Mouse (Mus musculus) left cerebral cortex, adult 11 months (tissue): ENCODE measurements around the gene Bdnf.

Source experiments
- DNase-seq: peaks from one replicate; pipeline ENCODE4 v3.0.0; 2022; ENCODE audit warnings: low spot score

Gene Bdnf

GRCm38 (mm10) chr2:109706524-109706923, 32.0 kb downstream of the Bdnf start:
- DNase-seq, result no peak

- DNase-seq, result no peak
These were observed 34.8 kb downstream of the Bdnf start for GRCm38 (mm10) chr2:109709346-109709745.

GRCm38 (mm10) chr2:109711049-109711448, 36.5 kb downstream of the Bdnf start:
- no peak for DNase-seq

- no peak for DNase-seq
These were observed 50.8 kb downstream of the Bdnf start for GRCm38 (mm10) chr2:109725261-109725660.

DNA sequence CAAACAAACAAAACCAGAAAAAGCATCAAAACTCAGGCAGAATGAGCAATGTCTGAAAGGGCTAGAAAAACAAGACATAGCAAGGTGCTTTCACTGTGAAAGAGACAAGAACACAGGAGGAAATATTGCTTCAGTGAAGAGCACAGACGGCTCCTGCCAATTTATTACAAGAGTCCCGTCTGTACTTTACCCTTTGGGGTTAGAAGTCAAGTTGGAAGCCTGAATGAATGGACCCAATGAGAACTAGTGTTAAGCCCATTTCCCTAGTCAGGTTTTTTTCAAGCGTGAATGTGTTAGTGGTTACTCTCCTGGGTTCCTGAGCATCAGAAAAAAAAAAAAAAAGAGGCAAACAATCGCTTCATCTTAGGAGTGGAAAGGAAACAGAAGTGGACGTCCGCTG, 51.3 kb downstream of the Bdnf start:
- no peak for DNase-seq

DNA sequence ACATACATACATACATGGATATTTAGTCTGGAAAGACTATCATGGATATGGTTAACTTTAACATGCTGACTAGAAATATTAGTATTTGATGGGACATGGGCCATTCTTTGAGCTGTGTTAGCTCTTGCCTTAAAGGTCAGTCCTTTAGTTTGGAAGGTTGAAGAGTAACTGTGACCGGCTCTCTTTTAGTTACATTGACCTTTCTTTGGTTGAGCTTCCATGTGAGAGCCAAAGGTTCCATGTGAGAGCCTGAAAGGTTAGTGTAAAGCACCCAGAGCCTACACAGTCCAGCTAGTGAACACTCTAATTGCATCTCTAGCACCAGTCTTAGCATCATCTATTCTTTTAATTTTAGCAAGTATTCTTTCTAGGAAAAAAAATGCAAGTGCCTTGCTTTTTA, 54.7 kb downstream of the Bdnf start:
- no peak for DNase-seq

GRCm38 (mm10) chr2:109733201-109734039, 58.9 kb downstream of the Bdnf start:
- DNase-seq, result no peak

DNA sequence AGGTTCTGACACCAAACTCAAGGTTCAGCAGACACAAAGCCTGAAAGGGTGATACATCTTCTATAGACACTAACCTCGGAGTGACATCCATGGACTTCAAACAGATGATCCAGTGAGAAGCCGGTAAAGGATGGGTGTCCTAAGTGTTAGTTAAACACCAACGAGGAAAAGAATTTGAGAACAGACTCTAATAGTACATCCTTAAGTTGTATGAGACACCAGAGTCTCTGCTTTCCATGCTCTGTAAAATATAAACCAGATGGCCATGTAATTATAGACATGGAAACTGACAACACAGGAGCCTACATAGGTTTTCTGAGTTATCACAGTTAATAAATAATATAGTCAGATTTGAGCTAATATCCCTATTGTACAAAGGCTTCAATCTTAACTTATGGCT, 59.7 kb downstream of the Bdnf start:
- no peak for DNase-seq

DNA sequence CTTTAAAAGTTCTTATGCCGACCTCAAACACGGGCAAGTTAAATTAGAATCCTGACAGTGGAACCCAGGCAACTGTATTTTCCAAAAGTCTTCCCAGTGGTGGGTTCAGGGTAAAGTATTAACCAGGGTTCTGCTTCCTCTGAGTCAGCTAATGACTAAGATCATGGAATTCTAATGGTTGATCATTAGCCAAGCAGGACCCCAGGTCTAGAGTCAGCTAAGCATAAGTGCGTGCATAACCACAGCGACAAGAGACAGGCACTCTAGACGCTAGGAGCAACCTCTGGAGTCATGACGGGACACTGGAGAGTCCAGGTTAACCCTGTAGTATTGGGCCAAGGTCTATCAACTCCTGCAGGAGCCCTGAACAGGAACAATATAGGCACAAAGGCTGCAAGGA, 60.2 kb downstream of the Bdnf start:
- no peak for DNase-seq

DNA sequence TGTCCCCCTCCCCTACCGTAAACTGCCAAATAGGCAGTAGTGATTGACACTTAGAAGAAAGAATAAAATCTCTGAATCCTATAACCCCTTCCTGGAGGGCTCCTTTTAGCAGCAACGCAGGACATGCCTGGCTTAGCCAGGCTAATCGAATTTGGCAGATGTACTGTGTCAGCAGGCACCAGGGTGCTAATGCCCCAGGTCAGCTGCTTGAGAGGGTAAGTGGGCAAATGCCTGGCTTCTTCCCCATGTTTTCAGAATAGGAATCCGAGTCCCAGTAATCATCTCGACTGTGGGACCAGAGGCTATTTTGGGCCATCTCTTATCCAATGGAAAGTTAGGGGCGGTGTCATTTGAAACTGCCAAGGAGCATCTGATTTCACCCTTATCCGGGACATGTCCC, 60.8 kb downstream of the Bdnf start:
- no peak for DNase-seq

DNA sequence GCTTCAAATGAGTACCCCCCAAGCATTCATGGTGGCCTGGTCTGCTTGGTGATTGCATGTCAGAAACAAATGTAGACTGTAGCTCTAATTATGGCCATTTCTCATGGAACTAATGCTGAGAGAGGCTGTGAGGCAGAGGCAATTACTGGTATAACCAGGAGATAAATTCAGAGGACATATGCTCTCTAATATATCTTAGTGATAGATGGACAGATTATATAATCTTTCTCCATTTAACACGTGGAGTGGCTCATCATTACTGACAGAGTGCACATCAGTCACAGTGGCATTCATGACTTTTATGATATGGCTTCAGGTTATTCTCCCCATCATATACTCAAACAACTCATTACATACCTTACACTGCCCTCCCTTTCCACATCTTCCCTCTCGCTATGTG, 61.8 kb downstream of the Bdnf start:
- DNase-seq, result no peak

- DNase-seq, result no peak
These were observed 63.8 kb downstream of the Bdnf start for GRCm38 (mm10) chr2:109738331-109738730.

- DNase-seq, result no peak
These were observed 68.9 kb downstream of the Bdnf start for GRCm38 (mm10) chr2:109743208-109743960.

GRCm38 (mm10) chr2:109746223-109746622, 71.7 kb downstream of the Bdnf start:
- DNase-seq, result no peak

- no peak for DNase-seq
These were observed 73.9 kb downstream of the Bdnf start for GRCm38 (mm10) chr2:109748412-109748811.

DNA sequence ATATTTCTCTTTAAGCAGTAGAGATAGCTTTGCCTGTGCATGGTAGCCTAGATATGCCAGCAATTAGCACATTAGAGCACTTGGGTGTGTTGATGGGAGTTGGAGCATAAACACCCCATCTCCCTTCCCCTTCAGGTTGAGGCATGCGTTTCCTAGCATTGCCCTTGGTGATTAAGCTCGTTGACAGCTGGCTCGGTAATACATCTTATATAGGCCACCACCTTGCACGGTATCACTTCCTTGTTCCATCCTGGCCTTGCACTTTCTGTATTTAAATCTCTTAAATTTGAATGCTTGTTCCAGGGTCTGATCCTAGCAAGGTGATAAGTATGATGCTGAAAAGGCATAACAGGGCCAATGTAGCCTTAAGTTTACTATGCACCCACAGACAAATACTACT, 74.3 kb downstream of the Bdnf start:
- no peak for DNase-seq

GRCm38 (mm10) chr2:109749964-109750363, 75.5 kb downstream of the Bdnf start:
- DNase-seq, result no peak

DNA sequence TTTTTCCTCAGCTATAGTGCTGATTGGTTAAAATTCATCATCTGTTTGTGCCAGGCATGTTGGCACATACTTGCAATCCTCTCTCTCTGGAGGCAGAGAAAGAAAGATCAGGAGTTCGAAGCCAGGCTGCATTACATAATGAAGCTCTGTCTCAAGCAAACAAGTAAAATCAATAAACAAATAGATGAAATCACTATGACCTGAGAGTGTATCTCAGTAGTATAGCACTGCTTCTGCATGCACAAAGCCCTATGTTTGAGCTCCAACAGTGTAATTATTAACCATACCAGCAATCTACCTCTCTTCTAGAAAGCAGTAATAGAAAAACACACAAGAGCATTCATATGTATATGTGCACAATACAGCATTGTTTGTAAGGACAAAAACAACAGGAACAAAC, 76.0 kb downstream of the Bdnf start:
- DNase-seq, result no peak

- DNase-seq, result no peak
These were observed 81.8 kb downstream of the Bdnf start for GRCm38 (mm10) chr2:109756305-109756704.

- no peak for DNase-seq
These were observed 92.3 kb downstream of the Bdnf start for GRCm38 (mm10) chr2:109766772-109767171.

DNA sequence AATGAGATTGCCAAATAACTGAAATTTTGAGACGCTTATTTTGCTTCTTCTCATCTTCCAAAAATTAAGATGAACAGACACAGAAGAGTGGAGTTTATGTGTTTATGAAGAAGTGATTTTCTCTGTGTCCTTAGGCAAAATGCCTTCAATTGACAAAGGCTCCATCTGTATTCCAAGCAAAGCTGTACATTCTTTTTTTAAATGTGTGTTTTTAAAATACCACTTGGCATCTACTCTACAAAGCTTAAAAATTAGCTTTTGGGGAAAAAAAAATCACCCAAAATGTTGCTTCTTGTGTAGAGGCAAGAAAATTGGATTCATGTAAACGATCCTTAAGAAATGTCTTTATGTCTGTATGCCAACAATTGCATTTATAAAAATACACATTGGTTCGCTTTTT, 94.3 kb downstream of the Bdnf start:
- no peak for DNase-seq

DNA sequence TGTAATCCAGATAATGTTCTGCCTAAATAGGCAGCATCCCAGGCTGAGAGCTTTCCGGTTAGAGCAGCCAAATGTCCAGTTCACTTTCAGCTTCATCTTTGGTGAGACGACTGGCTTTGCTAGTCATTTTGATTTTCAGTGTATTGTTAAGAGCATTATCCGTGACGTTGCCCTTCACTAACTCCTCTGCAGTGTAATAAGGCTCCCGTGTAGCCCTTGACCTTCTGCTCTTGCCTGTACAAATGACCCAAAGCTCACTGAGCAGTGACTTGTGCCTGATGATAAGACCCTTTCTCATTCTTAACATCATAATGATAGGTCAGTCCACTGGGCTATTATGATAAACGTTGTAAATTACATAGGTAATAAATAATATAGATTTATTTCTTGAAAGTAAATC, 101.9 kb downstream of the Bdnf start:
- no peak for DNase-seq
